In the genomic region with DNA sequence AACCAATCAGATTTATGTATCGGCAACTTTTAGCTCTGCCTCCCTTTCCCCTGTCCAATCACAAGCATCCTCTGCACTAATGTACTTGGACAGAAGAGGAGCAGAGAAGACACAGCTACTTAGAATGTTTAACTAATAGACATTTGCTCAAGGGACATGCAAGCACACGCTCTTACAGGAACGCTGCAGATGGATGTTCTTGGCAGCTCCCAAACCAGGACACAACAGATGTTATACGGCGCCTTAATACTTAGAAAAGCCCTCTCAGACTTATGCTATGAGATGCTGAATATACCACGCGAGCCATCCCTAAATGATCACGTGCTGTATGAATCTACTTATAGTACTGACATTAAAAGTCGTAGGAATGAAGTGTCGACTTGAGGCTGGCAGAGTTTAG, we compare ENCODE assay signal across 21 mouse cellular contexts.
"Had no signal": no experiment of that assay in that cellular context is flagged by ENCODE, and none has a peak within 500 bp of the region (broad histone marks: within the 10 kb centered on the region; RNA-seq: fewer than 3 reads in every experiment).

No protein-coding gene starts in this region.

- DNase-seq: kidney, adult 18-20 months; kidney, adult 9 months; kidney, postnatal 14 days; kidney, postnatal 4 days; liver; lung, adult 18-20 months; retina, postnatal 1 day; right cerebral cortex, postnatal 4 days; thymus, adult 18-20 months; thymus, postnatal 36 days had no signal

- H3K27ac ChIP-seq: hindbrain, postnatal 0 days; layer of hippocampus, adult 2 months; limb, embryonic 10.5 days; limb, embryonic 13.5 days; liver, embryonic 12.5 days; liver, embryonic 15.5 days; macrophage; midbrain, embryonic 12.5 days; midbrain, embryonic 15.5 days; neural tube, embryonic 12.5 days; neural tube, embryonic 15.5 days had no signal

- H3K4me3 ChIP-seq: layer of hippocampus, adult 2 months; limb, embryonic 10.5 days; limb, embryonic 13.5 days; liver, embryonic 12.5 days; liver, embryonic 15.5 days; midbrain, embryonic 12.5 days; midbrain, embryonic 15.5 days; neural tube, embryonic 12.5 days; neural tube, embryonic 15.5 days had no signal
